Mouse (Mus musculus): ENCODE measurements around the gene Wdr83os. TPM values are rescaled to one million over a fixed set of nuclear protein-coding genes. Genes with fewer than 3 reads are reported as not detected.

The Wdr83os gene
- polyA plus RNA-seq (2017; shearing (Covaris generic)) = 100 to 1,000 TPM; 132 to 134 TPM

DNA sequence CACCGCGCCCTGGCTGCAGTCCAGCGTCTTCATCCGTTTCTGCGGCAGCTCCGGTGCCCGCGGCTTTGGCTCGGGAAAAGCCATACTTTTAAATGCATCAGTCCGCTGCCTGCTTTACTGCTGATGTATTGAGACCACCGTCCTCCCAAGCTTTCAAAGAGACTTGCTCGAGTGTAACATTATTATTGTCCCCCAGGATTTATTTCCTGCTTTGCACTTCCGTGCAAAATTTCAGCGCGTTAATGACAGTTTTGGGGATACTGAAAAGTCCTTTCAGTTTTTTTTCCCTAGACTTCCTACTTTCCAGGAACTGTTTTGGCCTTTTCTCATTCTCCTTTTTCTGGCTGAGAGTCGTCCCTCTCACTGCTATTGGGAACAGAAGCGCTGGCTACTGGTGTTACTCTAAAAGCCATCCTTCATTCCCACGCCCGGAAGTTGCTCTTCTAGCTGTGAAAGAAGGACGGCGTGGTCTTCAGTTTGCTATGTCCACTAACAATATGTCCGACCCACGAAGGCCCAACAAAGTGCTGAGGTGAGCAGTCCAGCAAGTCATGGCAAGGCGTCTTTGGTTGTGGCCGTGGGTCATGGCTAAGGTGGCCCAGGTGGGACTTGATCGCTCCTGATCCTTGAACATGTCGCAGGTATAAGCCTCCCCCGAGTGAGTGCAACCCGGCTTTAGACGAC, at the start of gene Wdr83os:
TSS of gene Wdr83os (plus strand) at position 209 of the 684 bp plus-strand sequence.
- ATAC-seq = peak; percentile 7

DNA sequence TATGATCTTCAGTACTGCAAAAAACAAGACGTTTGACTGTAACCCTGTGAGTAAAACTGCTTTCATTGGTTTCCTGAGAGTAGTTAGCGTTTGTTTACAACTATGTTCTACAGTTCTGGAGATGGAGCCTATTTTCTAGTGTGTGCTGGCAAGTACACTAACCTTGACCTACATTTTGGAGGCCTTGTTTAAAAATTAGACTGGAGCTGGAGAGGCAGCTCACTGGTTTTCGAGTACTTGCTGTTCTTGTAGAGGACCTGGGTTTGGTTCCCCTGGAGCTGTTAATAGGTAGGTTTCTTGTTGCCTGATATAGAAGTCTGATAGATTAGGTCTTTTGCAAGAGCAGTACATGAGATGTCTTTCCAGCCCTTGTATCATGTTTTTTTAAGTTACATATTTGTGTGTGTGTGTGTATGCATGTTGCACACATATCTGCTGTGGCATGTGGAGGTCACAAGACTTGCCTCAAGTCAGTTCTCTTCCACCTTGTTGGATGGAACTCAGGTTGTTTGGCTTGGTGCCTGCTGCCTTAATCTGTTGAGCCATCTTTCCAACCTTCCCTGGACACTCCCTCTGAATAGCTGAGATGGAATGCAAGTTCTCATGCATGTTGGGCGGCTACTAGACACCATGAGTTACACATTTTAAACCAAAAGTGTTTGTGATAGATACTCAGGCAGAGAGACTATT, 47.8 kb upstream of the Wdr83os start:
- no peak for ATAC-seq

DNA sequence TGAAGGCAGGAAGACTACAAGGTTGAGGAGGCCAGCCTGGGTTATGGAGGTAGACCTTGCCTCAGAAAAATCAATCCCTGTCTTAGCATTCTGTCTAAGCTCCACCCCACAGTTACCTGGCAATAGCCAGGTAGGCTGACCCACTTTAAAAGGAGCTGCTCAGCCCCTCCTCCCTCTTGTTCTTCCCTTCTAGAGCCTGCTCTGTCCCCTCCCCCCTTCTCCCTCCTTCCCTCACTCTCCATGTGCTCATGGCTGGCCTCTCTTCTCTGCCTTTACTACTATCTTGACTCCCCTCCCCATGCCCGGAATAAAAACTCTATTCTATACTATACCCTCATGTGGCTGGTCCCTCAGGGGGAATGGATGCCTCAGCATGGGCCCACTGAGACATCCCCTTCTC, 46.7 kb upstream of the Wdr83os start:
- no peak for ATAC-seq

DNA sequence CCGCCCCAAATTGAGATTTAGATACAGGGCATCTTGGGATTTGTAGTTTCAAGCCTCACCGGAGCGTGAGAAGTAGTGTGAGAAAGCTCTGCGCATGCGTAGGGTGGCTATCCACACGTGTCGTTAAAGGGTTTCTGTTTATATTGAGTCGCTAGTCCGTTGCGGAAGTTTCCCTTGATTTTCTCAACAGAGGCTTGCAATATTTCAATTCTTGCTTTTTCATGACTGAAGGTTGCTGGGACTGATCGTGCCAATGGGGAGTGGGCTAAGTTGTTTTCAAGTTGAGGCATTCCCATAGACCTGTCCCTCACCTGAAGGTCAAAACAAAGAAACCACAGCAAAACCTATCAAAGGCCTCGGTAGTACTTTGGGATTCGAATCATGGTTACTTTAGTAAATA, 45.8 kb upstream of the Wdr83os start:
- ATAC-seq = peak; percentile 40

DNA sequence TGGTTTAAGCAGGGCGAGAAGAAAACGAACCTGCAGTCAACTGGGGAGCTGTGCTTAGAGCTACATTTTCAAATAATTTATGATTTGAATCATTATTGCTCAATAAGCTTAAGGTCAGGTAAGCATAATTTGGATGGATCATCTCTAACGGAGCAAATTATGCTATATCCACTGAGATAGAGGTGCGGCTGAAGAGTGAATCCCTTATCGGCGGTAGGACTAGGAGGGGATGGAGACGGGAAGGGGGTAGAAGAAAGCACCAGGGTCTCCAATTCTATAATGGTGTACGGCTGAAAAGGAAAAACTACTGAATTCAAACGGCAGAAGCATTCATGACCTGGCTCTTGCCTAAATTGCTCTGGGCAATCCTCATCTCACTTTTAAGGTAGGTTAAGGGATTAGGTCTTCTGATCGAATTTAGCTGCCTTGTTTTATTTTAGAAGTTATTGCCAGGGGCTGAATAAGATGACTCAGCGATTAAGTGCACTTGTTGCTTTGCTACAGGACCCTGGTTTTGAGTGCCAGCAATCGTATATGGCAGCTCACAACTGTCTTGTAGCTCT, 45.3 kb upstream of the Wdr83os start:
- no peak for ATAC-seq

DNA sequence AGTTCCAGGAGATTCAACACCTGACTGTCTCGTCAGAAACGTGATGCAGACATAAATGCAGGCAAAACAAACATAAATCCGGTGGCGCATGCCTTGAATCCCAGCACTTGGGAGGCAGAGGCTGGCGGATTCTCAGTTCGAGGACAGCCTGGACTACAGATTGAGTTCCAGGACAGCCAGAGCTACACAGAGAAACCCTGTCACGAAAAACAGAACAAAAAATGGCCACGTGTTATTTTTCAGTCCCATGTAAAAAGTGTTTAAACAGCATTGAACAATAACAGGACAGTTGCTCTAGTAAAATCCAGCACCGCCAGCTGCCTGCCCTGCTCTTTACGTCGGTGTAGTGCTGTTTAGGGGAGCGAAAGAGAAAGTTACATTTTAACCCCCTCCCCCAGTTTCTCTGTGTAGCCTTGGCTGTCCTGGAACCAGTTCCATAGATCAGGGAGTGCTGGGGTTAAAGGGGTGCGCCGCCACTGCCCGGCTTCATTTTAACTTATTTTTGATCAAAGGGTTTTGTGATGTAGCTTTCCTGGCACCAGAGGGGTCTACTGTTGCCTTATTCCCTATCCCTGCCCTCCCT, 44.7 kb upstream of the Wdr83os start:
- no peak for ATAC-seq

DNA sequence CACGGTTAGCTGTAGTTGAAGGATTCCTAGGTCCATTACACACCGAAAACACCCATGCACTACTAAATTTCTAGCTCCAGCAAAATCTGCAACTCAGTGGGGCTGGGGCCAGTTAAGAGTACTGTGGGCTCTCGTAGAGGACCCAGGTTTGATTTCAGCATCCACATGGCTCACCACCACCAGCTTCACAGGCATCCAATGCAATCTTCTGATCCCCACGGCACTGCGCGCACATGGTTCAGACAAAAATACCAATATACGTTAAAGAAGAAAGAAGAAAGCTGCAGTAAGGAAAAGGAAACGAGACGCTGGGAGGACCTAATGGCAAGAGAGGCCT, 44.2 kb upstream of the Wdr83os start:
- peak; percentile 6 for ATAC-seq

DNA sequence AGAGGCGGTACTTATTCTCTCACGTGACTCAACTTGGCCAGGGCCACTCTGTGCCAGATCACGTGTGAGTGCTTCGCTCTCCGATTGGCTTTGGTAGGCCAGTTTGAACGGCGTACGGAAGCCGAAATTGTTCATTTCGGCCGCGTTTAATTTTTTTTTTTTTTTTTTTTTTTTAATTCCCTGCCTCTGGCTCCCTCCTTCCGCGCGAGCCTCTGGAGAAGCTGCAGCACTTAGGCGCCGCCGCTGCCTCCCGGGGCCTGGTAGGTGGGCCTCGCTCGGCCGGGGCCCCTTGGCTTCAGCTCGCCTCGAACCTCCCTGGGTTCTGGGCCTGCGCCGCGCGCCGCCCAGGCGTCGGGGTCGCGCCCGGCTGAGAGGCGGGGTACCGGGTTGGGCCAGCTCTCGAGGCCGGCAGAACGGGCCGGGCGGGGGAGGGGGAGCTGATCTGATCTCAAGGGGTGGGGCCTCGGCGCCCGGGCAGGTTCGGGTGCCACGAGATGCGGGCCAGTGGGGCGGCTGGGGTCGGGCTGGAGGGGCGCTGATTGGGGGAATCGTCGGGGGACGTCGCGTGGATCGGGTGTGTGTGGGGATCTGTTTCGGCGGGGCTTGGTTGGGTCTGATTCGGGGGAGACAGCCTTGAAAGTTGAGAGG, 43.7 kb upstream of the Wdr83os start, which contains the start of gene Tnpo2:
TSS of gene Tnpo2 (plus strand) at position 198 of the 648 bp plus-strand sequence.
- ATAC-seq = peak; percentile 85

DNA sequence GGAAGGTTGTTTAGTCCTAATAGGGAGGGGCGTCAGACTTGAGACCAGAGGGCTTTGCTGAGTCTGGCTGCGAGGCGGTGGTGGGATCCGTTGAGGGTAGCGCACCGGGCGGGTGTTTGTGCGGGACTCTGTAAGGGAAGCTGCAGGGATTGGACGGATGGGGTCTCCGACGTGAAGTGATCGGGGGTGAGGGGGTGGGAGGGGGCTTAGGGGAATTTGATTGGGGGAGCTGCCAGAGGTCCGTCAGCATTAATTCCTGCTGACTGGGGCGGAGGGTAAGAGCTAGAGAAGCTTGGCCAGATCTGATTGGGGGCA, 43.2 kb upstream of the Wdr83os start:
- no peak for ATAC-seq

DNA sequence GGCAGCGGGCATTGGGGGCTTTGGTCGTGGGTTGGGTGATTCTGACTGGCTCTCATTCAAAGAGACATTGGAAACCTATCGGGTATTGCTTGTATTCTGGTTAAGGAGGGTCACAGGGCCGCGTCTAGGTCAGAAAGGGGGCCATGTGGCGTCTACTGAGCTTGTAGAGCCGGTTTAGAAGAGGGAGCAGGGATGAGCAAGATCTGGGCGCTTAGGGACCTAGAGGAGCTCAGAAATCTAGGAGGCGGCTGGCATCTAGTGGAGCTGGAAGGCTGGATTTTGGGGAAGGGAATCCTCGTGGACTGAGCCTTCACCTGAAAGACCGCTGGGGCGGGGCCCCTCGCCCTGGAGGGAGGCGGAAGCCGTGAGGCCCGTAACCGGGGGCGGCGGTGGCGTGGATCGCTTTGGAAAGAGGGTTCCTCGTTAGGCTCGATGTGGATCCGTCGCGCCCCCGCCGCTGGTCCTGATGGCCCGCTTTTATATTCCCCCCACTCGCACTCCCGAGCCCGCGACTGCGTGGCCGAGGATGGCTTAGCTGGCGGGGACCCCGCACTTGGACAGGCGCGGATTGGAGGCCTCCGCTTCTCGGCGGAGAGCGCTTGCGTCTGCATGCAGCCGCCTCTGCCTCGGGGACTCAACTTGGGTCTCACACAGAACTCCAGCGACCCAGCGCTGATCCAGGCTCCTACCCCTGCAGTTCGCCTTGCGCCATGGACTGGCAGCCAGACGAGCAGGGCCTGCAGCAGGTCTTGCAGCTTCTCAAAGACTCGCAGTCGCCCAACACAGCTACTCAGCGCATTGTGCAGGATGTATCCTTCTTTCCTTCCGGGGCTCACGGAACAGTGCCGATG, 42.6 kb upstream of the Wdr83os start:
- peak; percentile 33 for ATAC-seq

DNA sequence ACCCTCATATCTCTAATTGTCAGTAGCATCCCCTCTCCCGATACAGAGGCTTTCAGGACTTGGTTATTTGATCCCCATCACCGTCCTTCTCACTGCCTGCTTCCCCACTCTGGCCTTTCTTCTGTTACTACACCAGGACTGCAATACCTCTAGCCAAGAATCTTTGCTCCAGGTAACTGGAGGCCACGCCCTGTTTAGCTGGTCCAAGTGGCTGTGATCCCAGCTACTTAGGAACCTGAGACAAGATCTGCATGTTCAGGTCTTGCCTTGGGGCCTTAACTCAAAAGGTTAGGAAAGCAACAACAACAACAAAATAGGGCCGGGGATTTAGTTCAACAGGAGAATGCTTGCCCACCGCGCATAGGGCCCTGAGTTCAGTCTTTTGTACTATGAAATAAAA, 36.9 kb upstream of the Wdr83os start:
- no peak for ATAC-seq

DNA sequence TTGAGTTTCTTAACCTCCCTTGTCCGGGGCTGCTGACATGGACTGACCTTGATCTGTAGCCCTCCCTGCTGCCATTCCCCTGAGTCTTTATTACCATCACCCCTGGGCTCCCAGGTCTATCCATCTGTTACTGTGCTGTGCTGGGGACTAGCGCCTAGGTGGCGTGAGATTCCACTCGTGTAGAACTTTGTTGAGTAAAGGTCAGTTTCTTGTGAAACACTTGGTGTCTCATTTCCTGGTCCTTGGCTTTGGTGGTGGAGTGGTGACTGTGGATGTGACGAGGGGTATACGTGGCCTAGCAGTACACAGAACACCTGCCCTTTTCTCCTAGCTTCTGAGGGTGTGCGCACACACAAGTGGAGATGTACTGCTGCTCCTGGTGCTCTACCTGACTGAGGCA, 23.2 kb upstream of the Wdr83os start:
- no peak for ATAC-seq

DNA sequence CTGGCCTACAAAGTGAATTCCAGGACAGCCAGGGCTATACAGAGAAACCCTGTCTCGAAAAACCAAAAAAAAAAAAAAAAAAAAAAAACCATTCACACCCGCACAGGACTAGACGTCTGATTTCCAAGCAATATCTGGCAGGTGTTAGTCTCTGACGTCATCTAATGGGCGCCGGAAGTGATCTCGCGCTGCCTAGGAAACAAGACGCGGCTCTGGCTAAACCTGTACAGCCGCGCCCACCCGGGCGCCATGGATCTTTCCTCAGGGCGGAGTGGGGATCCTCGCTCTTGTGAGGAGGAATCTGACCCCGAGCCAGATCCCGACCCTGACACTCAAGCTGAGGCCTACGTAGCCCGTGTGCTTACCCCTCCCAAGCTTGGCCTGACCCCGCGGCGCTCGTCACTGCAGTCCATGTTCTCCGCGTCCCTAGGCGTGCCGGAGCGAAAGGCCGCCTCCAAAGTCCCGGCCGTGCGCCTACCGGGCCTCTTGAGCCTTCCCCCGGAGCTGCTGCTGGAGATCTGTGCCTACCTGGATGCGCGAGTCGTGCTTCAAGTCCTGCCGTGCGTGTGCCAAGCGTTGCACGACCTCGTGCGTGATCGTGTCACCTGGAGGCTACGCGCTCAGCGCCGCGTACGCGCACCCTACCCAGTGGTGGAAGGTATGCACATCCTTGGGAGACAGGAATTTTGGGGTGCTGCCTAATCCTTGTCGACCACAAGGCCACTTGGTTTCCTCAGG, 20.5 kb upstream of the Wdr83os start, which contains the start of gene Fbxw9:
TSS of gene Fbxw9 (plus strand) at position 177 of the 738 bp plus-strand sequence.
- peak; percentile 99 for ATAC-seq

DNA sequence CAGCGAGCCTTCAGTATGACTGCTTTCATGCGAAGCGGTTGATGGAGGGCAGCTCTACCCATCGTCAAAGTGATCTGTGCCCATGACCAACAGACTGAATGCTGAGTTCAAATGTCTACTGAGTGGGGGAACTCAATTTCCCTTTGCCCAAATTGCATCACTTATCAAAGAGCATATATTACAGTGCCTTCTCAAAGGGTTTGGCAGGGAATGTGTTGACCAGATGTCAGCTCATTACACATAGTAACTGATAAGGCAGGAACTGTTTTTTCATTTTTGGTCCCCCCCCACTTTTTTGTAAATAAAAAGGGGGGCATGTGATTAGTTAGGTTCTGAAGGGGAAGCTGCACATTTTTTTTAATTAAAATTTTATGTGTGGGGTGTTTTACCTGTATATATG, 17.9 kb upstream of the Wdr83os start:
- ATAC-seq = no peak

DNA sequence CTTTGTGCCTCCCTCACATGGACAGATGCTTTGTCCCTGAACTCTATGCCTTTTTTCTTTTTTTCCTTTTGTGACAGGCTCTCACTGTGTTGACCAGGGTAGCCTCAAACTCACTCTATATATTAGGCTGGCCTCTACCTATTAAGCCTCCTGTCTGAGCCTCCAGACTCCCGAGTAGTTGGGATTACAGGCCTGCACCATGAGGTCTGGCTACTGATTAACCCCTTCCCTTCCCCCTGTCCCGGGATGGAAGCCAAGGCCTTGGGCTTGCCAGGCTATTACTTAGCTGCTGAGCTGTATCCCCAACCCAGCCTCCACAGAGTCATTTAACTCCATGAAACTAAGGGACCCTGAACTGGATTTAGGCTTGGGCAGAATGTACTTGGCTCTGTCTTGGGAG, 15.3 kb upstream of the Wdr83os start:
- ATAC-seq = no peak

DNA sequence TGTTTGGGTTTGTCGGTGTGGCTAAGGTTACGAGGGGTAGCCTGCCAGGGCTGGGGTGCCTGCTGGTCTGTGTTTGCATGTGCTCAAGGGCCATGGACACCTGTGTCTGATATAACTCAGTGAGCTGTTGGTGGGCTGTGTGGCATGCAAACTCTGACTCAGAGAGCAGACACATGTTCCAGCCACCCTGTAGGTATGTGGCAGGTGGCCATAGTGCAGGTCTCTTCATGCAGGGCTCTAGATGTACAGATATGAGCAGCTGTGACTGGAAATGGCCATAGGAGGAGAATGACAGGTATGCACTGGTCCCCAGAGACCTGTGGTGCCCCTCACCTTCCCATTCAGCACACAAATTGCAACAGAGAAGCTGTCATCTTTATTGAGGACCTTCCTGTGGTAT, 13.4 kb upstream of the Wdr83os start:
- no peak for ATAC-seq

DNA sequence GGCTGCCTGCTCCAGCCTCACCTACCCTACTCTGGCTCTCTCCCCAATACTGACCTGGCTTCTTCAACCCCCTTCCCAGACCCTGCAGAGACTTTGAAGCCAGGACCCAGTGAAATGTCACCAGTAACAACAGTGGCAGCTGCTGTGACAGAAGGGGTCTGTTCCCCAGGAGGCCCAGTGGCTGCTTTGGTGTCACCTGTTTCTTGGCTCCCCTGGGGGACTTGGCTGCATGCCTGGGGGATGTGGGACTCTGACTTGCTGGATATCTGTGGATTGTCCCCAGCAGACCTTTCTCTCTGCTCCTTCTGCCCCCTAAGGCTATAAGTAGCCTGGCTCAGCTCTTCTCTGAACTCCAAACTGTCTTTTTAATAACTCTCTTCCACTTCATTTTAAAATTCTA, 12.6 kb upstream of the Wdr83os start, which contains the start of gene Gm5741:
TSS of gene Gm5741 (minus strand) at position 1 of the 400 bp plus-strand sequence.
- ATAC-seq = no peak

DNA sequence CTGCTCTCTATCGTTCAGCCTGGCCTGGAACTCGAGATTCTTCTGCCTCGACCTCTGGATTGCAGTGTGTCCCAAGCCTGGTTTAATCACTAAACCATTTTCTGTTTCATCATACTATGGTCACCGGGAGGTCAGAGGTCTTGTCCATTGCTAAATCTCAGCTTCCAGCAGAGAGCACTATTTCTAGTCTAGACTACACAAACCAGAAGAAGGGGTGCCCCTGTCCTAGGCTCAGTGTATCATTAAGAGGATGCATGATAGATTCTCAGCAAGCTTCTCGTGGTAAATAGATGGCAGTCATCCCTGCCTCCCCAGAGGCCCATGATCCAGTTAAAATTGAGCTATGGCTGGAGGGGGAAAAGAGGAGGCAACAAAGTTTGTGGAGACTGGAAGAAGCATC, 9.5 kb upstream of the Wdr83os start:
- no peak for ATAC-seq

DNA sequence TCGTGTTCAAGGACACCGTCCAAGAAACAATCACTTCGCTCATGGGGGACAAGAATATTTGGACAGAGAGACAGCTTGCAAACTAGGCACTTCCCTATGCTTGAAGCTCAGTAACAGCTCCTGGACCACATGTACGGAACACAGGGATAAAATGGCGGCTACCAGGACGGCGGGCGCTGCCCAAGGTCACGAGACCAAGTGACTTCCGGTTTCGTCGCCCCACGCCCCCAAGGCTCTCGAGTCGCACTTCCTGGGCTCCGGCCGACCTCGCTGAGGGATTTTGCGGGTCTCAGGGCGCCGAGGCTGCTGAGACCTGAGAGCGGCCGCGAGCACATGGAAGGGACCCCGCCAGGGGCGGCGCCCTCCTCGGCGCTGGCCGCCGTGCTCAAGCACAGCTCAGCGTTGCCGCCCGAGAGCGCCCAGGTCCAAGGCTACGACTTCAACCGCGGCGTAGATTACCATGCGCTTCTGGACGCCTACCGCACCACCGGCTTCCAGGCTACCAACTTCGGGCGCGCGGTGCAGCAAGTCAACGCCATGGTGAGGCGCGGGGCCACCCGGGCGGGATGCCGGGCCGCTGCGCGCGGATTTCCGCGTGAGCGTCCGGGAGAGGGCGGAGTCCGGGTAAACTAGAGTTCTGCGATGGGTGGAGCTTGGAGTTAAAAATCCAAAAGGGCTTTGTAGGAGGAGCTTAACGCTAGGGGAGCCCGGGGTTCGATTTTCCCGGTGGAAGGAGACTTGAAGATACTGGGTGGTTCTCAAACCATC, 8.8 kb upstream of the Wdr83os start, which contains the start of gene Dhps:
TSS of gene Dhps (plus strand) at position 244 of the 768 bp plus-strand sequence.
- ATAC-seq = peak; percentile 91

DNA sequence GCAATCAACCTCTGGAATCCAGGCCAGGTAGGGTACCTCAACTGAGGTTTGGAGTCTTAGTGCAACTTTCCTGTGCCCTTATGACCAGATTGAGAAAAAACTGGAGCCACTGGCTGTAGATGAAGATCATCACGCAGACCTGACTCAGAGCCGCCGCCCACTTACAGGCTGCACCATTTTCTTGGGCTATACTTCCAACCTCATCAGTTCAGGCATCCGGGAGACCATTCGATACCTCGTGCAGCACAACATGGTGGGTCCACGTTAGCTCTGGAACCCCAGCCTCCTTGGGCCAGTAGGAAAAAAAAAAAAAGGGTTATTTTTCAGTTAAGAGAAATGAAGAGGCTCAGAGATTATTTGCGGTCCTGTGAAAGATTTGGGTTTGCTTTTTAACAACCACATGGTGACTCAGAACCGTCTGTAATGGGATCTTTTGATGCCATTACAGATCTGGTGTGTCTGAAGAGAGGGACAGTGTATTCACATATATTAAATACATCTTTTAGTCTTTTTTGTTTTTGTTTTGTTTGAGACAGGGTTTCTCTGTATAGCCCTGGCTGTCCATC, 8.1 kb upstream of the Wdr83os start:
- ATAC-seq = no peak
